Mouse (Mus musculus) liver, adult (tissue): ENCODE measurements at regions not wholly inside any gene's neighbourhood (a gene's known extent, or its start where the extent isn't known, plus 50 kb on each side); places are given as distances from the start of the nearest gene placed in this dataset.

Experiments used
- GATA4 ChIP-seq: IDR thresholded peaks from 2 replicates; pipeline ENCODE4 v1.6.1; 2014; ENCODE audit warnings: mild to moderate bottlenecking, low read length; ENCODE audit not compliant: insufficient replicate concordance

DNA sequence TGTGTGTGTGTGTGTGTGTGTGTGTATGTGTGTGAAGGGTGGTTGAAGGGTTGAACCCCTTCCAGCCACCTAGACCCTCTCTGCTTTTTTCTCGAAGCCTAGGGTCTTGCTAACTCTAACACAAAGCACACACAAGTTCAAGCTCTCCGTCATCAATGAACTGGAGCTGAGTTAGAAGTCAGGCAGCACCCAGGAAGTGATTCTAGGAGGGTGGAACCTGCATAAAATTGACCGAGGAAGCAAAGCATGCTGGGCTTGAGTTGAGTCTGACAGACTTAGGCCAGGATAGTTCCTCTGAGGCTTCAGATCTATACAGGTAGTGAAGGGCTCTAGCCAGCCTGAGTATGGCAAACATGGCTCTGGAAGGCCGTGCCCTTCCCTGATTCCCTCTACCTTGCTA, 165.1 kb downstream of the Rplp1 start:
- TF ChIP-seq GATA4: no peak

DNA sequence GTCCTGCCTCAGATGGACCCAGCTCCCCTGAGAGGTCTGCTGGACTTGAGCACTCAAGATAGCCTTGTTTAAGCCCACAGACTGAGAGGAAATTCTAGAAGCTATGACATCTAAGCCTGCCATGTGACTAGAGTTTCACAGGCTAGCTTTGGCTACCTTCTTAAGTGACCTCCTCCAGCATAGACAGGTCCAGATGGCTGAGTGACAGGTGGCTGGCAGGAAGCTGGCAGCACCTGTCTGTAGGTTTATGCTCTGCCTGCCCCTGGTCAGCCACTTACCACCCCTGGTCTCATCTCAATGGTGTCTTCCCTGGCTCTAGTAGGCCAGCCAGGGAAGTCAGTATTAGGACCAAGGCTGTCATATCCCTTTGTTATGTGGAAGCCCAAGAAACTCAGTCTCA, 165.9 kb downstream of the Rplp1 start:
- TF ChIP-seq GATA4: no peak

DNA sequence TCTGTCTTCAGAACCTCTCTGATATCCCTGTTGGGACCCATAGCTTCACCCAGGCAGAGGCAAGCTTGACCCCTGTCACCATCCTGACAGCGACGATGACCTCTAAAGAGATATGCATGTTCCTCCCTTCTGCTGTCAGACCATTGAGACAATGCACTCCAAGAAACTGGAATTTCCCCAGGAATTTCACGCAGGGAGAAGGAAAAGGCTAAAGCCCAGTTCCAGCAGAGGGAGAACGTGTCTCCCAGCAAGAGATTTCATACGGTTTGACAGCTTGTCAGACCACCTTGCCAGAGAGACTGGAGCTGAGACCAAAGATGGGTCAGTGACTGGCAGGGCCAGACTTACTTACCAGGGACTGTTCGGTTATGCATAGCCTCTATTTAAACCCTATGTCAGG, 167.9 kb downstream of the Rplp1 start:
- no peak for TF ChIP-seq GATA4

DNA sequence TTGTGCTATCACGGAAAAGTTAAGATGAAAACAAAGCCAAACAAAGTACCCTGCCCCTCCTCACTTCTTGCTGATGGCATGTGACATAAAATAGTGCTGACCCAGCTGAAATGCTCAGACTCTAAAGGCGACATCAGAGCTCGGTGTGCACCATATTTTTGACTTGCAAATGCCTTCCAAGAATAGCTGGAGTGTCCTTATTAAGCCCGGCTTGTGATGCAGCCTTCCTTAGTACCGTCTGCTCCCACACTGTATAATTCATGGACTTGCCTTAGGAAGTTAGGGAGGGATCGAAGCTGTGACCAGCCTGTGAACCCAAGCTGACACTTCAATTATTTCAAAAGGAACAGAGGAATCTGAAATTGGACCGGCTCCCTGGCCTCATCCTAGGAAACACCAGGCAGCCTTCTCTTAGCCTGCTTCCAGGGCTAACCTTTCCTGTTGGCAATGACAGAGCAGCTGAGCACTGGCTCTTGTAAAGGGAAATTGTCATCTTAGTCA, 169.0 kb downstream of the Rplp1 start:
- TF ChIP-seq GATA4: no peak

DNA sequence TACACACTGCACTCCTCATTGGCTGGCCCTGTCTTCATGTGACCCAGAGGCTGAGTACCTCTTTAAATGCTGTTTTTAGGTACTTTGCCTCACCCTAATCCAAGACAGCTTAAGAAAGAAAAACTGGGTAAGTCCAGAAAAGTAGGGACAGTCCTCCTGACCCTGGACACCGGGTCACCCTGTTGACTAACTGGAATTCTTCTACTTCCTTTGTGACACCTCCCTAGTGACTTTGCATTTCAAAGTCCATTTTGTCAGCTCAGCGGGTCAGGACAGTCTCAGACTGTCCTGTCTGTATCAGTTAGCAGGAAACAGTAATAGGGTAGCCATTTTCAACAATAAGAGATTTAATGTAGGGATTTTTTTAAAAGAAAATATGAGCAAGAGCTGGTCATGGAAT, 180.8 kb downstream of the Rplp1 start:
- TF ChIP-seq GATA4: no peak

DNA sequence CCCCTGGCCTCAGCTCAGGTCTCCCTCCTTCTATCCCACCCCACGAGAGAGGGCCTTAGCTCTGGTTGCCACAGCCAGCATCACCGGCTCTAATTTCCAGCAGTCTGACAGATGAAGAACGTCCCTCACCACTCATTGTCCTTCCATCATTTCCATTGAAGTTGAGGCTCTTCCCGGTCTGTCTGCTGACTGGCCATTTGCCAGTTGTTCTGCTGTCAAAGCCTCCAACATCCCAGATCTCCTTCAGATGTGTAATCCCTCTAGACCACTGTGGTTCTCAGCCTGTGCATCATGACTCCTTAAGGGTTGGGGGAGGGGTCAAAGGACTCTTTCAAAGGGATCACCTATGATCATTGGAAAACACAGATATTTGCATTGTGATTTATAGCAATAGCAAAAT, 181.6 kb downstream of the Rplp1 start:
- TF ChIP-seq GATA4: no peak

DNA sequence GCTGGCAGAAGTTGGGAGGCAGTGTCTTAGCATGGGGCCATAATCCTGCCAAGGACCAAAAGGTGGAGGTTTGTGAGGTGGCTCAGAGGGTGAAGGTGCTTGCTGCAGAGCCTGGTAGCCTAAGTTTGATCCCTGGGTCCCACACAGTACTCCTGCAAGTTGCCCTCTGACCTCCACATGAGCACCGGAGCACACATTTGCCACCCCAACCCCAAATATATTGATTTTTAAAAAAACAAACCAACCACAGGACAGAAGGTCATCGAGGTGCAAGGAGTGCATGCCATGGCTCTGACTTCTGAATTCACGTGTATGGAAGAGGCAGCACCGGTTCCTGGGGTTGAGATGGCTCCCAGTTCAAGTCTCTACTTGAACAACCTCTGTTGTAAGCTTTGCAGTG, 186.2 kb downstream of the Rplp1 start:
- no peak for TF ChIP-seq GATA4

DNA sequence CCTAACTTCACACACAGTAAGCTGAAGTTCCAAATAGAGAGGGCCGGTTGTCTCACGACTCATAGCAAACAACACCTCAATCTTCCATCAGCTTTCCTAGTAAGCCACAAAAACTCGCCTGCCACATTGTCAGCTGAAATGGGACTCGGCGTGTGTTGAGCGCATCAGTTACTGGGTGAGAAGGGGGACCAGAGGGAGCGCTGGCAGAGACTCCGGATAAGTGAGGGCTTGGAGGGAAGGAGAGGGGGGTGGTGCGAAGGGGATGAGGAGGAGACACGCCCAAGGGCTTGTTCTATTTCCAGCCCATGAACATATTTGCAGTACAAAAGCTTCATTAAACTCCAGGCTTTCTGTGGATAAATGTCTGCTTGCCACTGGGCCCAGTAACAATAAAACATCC, 186.7 kb downstream of the Rplp1 start:
- no peak for TF ChIP-seq GATA4

DNA sequence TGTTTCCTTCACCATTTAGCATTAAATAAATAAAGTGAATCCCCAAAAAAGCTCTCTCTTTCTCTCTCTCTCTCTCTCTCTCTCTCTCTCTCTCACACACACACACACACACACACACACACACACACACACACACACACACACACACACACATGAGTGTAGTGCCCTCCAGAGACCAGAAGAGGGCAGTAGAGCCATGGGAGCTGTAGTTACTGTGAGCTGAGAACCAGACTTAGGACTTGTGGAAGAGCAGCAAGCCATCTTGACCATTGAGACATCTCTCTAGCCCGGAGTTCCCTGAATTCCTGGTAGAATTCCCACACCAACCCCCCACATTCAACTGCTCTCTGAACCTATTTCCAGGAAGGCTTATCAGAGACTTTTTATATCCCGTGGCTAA, 190.3 kb downstream of the Rplp1 start:
- no peak for TF ChIP-seq GATA4

DNA sequence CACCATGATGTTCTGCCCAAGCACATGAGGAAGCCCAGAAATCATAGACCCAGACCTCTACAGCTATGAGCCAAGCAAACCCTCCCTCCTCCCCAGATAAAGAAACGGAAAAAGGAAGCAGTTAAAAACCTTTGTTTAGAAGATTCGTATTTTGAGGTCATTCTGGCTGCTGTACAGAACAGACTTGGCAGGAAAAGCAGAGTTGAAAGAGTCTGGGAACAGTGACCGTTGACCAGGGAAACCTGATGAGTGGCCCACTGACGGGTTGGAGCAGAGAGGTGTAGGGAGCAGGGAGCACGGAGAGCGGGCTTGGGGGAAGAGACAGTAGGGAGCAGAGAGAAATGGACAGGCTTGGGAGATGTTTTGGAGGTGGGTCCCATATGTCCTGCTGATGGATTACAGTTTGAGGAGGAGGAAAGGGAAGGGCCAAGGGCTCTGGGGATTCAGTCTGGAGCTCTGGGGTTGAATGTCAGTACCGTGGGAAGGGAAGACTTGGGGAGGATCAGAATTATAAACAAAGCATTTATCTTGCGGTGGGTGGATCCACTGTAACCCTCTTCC, 191.2 kb downstream of the Rplp1 start:
- peak; percentile 75; the same call in 1 of the 2 replicates for TF ChIP-seq GATA4

DNA sequence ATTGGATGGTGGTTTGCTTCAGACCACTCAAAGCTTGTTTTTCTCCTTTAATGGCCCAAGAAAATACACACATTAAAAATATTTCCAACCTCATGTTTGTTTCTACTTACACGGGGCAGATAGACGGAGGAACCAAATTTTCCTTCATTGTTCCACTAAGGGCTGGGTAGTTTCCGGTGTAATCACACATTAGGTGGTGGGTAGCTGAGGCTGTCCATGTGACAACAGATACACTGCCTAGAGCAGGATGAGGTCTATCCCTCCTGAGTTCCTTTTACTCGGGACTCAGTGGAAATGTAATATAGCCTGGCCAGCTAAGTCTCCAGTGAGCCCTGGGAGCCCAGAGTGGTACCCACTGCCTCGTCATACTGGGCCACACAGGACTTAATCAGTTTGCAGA, 192.5 kb downstream of the Rplp1 start:
- TF ChIP-seq GATA4: no peak

DNA sequence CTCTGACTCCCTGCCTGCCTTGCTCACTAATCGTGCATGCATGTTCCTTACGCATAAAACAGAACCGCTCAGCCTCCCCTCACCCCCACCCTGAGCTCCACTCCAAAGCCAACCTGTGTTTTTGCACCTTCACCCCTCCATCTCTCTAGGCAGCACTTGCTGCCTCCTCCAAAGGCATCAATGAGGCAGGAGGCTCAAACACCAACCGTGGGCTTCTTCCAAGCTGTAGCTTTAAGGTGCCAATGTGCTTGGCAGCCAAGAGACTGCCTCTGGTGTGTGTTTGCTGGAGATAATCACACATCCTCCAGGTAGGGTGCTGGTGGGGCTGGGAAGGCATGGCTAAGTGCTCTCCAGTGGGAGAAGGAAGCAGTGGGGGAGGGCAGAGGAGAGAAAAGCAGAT, 193.3 kb downstream of the Rplp1 start:
- no peak for TF ChIP-seq GATA4

DNA sequence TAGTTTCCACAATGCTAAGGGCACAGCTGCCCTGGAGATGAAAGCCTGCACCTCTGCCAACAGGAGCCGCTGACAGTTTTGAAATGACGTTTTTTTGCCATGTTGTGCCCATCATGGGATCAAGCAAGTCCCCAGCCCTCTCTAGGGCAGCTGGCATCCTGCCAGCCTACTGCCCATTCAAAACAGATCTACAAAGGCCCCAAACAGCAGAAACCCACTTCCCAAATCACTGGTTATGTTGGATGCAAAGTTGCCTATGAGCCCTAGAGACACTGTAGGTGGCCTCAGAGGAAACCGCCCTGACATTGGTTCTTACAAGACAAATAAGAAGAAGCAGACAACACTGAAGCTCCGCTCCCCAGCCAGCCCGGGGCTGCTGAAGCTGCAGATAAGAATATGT, 194.1 kb downstream of the Rplp1 start:
- no peak for TF ChIP-seq GATA4

DNA sequence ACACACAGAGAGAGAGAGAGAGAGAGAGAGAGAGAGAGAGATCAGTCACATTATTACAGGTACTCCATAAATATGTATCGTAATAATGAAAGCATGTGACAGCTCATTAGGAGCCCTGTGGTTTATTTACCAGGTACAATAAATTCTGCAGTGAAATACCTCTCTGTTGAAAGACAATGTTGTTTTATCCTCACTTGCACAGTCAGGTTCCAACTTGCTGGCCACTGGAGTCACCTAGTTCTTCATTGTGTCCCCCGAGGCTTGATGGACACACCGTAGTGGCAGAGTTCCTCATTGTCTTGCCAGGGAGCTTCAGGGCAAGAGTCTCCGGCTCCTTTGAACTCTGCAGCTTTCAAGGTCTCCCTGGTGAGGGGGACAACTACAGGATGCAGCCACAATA, 197.6 kb downstream of the Rplp1 start:
- TF ChIP-seq GATA4: no peak

DNA sequence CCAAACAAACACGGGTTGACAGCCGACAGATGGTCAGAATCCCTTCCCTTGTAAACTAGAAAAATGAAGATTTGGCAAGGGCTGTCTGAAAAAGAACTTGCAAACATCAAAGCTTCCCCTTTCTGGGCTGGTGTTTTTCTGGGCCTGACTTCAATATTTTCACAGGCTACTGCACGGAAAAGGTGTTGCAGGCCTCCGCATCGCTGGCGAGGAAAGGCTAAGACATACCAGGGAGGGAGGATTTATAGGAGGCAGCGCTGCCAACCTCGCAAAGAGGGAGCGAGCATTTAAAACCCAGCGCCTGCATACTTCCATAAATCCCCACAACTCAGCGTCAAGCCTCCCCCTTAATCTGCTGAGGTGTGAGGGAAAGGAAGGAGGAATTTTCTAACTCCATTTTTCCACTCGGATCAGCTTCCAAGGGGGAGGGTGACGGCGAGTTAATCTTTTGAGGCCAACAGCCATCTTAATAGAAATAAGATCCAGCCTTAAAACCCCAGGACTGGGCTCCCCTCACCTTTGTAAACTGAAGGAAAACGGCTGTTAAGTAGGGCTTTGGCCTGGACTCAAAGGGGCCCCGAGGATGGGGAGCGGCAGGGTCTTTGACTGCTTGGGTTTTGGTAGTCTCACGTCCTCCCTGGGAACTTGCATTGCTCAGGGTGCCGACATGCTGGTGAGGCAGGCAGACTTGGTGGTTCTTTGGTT, 199.9 kb downstream of the Rplp1 start:
- TF ChIP-seq GATA4: no peak

DNA sequence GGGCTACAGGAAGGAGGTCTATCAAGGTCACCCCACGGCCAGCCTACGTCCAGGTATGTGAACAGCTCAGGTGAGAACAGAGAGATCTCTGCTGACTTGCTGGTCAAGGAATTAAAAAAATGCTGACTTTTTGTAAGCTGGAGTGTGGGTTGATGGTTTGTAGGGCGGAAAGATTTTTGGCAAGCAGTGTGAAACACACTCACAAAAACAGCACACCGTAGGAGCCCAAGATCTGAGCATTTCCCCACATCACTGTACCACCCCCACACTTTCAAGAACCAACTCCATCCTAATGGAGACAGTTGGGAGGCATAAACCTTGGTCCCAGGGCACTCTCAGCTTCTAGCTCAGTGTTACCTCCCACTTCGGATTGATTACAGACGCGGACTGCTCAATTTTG, 200.5 kb downstream of the Rplp1 start:
- no peak for TF ChIP-seq GATA4

DNA sequence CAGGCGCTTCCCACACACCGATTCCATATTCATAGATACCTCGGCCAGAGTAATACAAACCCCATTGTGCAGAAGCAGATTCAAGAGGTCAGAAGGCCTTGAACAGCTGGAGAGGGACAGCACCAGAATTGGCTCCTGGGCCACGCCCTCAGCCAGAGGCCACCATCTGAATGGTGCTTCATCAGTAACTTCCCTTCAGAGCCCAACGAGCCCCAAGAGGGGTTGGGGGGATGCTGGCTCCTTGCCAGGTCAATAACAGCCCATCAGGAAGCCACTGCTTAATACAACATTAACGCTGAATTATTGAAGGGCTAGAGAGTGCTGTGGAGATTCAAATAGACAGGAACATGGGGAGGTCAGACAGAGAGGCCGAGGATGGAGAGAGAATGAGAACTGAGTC, 203.0 kb downstream of the Rplp1 start:
- no peak for TF ChIP-seq GATA4
